8 mouse cellular contexts compared by ENCODE assay signal in the genomic region with DNA sequence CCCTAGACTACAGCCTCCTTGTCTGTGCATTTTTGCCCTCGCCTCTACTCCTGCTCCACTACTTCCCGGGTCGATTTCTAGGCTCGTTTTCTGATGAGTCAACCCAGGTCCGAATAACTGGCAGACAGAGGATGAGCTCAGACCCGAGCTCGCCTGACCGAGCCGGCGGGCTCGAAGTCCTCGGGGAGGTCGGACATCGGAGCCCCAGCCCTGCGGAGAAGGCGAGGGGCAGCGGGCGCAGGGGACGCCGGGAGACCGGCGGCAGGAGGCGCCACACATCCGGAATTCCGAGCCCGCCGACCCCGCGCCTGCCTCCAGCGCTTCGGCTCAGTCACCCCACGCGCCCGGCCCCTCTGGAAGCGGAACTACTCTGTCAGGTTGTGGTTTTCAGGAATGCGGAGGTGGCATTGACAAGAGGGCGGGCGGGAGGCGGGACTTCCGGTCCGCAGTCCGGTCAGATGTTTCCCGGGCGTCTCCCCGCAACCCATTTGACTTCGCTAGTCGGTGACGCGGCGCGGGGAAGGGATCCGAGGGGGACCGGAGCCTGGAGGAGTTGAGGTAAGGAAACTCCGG. TPM values are rescaled to one million over a fixed set of nuclear protein-coding genes. Genes with fewer than 3 reads are reported as not detected.
DNase-seq lines count a peak whose midpoint lies in the region; ATAC-seq and TF ChIP-seq lines count a peak whose summit lies in the region.

A gene (plus strand): TSS at position 448 of the 573 bp plus-strand sequence.

- peak within 1 kb of the TSS; percentile 85 for H3K9ac ChIP-seq in heart, embryonic 12.5 days
- H3K9ac ChIP-seq in kidney, postnatal 0 days (ENCODE audit: low read depth, low read length), result peak within 1 kb of the TSS; percentile 86
- H3K9ac ChIP-seq in liver, adult 2 months (ENCODE audit: low read depth, low read length), result peak within 1 kb of the TSS; percentile 93

- TF ChIP-seq POLR2A in liver, adult 2 months (IDR thresholded peaks at IDR 0.05; ENCODE audit: extremely low read depth, insufficient read depth, low read length), result peak; percentile 85; the same call in 1 of the 2 replicates

- WGBS in heart, embryonic 12.5 days, result under 1% methylated on average over 43 of the region's 54 CpGs
- WGBS in kidney, postnatal 0 days, result under 1% methylated on average over 54 of the region's 54 CpGs
- WGBS in liver, adult 2 months, result under 1% methylated on average over 54 of the region's 54 CpGs

- peak within 1 kb of the TSS; percentile 83 for H3K4me3 ChIP-seq in brown adipose tissue, adult 24 weeks (ENCODE audit: insufficient read depth, low read depth, low read length)
- peak within 1 kb of the TSS; percentile 75 for H3K4me3 ChIP-seq in heart, embryonic 12.5 days
- H3K4me3 ChIP-seq in kidney, postnatal 0 days (replicated peaks; ENCODE audit: low read depth, low read length), result peak within 1 kb of the TSS; percentile 82
- H3K4me3 ChIP-seq in liver, adult 2 months (ENCODE audit: insufficient read depth, low read depth, low read length), result peak within 1 kb of the TSS; percentile 88

- TF ChIP-seq CTCF in kidney, postnatal 0 days (IDR thresholded peaks at IDR 0.05; ENCODE audit: low read depth), result peak; percentile 55
- TF ChIP-seq CTCF in liver, adult 2 months (IDR thresholded peaks at IDR 0.05; ENCODE audit: low read depth, low read length), result peak; percentile 21; the same call in 1 of the 2 replicates

- no peaks in the 10 kb centered on the region for H3K27me3 ChIP-seq in heart, embryonic 12.5 days (replicated peaks)
- no peaks in the 10 kb centered on the region for H3K27me3 ChIP-seq in kidney, postnatal 0 days (ENCODE audit: insufficient read depth, low read length)
- H3K27me3 ChIP-seq in liver, adult 2 months (ENCODE audit: control insufficient read depth, insufficient read depth, low read length), result no peaks in the 10 kb centered on the region

- H3K27ac ChIP-seq in brown adipose tissue, adult 24 weeks (replicated peaks; ENCODE audit: low read depth, low read length), result peak within 1 kb of the TSS; percentile 82
- peak within 1 kb of the TSS; percentile 88 for H3K27ac ChIP-seq in heart, embryonic 12.5 days (ENCODE audit: poor library complexity, severe bottlenecking)
- peak within 1 kb of the TSS; percentile 85 for H3K27ac ChIP-seq in kidney, postnatal 0 days
- H3K27ac ChIP-seq in liver, adult 2 months (replicated peaks; ENCODE audit: insufficient read depth, low read depth, low read length), result peak within 1 kb of the TSS; percentile 95

- peaks cover 5% of the 10 kb centered on the region for H3K4me1 ChIP-seq in brown adipose tissue, adult 24 weeks (ENCODE audit: control insufficient read depth, insufficient read depth, insufficient read length, low read length)
- peaks cover 28% of the 10 kb centered on the region for H3K4me1 ChIP-seq in heart, embryonic 12.5 days (replicated peaks)
- H3K4me1 ChIP-seq in kidney, postnatal 0 days (replicated peaks; ENCODE audit: insufficient read depth, low read length), result 0 out of 2 replicates have a peak, but pooled peaks cover 2% of the 10 kb centered on the region
- H3K4me1 ChIP-seq in liver, adult 2 months (ENCODE audit: control insufficient read depth, insufficient read depth, low read length), result peaks cover 10% of the 10 kb centered on the region

- DNase-seq in CD4-positive, CD25-positive, alpha-beta regulatory T cell, adult 2 months (ENCODE audit: low read depth, low spot score), result peak; percentile 88
- DNase-seq in kidney, postnatal 0 days (ENCODE audit: low spot score), result peak; percentile 98
- peak; percentile 87 for DNase-seq in liver, adult 2 months (ENCODE audit: extremely low read depth, low read depth, low spot score)
- peak; percentile 74 to 82 for DNase-seq in spleen, postnatal 36 days (ENCODE audit: low spot score in 2 of 2)

- peak within 1 kb of the TSS; percentile 88 for H3K4me2 ChIP-seq in heart, embryonic 12.5 days
- peak within 1 kb of the TSS; percentile 92 for H3K4me2 ChIP-seq in kidney, postnatal 0 days (ENCODE audit: low read length)

- no peaks in the 10 kb centered on the region for H3K36me3 ChIP-seq in heart, embryonic 12.5 days
- H3K36me3 ChIP-seq in kidney, postnatal 0 days (ENCODE audit: insufficient read depth, low read length), result no peaks in the 10 kb centered on the region
- no peaks in the 10 kb centered on the region for H3K36me3 ChIP-seq in liver, adult 2 months (ENCODE audit: control insufficient read depth, insufficient read depth, low read length)

- peak; percentile 89 for ATAC-seq in erythroid progenitor cell, adult 5-6 weeks (replicated peaks; ENCODE audit: low FRiP score, poor library complexity, severe bottlenecking)
- peak; percentile 95 for ATAC-seq in heart, embryonic 12.5 days (ENCODE audit: insufficient number of reproducible peaks, low FRiP score)
- ATAC-seq in kidney, postnatal 0 days (replicated peaks; ENCODE audit: low FRiP score, low read depth), result peak; percentile 97
- peak; percentile 78 for ATAC-seq in monocyte, adult 5-6 weeks (replicated peaks; ENCODE audit: insufficient number of reproducible peaks, low FRiP score, low TSS enrichment, poor library complexity, severe bottlenecking)

- H3K9me3 ChIP-seq in heart, embryonic 12.5 days (replicated peaks), result no peaks in the 10 kb centered on the region
- H3K9me3 ChIP-seq in kidney, postnatal 0 days (replicated peaks; ENCODE audit: low read length), result no peaks in the 10 kb centered on the region

- H3K79me2 ChIP-seq in liver, adult 2 months (ENCODE audit: control insufficient read depth, insufficient read depth, low read length), result peaks cover 3% of the 10 kb centered on the region; the same call in 1 of the 2 replicates

RNA-seq across cellular contexts. Expression of the gene that starts here (rescaled TPM):
- 46.6 and 46.8 TPM in 2 replicates for polyA plus RNA-seq in brown adipose tissue, adult 24 weeks (2012; ENCODE audit: insufficient read depth, insufficient read length, missing spikeins)
- 162 and 171 TPM in 2 replicates for total RNA-seq in erythroid progenitor cell, adult 5-6 weeks (2015; ENCODE audit: low replicate concordance)
- total RNA-seq in erythroid progenitor cell, adult 5-6 weeks (2017; ENCODE audit: low replicate concordance), result 278 and 335 TPM in 2 replicates
- 43.2 and 48.9 TPM in 2 replicates for polyA plus RNA-seq in heart, embryonic 12.5 days (2016; fragmentation: Nextera tagmentation; extraction: Ambion mirVana)
- polyA plus RNA-seq in kidney, postnatal 0 days (2015; fragmentation: Nextera tagmentation; extraction: Ambion mirVana), result 30.6 and 38.3 TPM in 2 replicates
- 56.1 and 56.6 TPM in 2 replicates for total RNA-seq in liver, adult 2 months (2014; rRNA removed)
- 28.6 and 39.1 TPM in 2 replicates for polyA plus RNA-seq in liver, adult 2 months (2012; rRNA removed)
- 58.4 to 78.2 TPM (median 76.1 TPM) in 3 replicates for total RNA-seq in monocyte, adult 5-6 weeks (2017)

Comparison
In these comparisons a context has a peak if more than half of its experiments do, and no peak if none do; other contexts are left out.
1. Peak in every context shown above with its lines: DNase-seq, ATAC-seq, H3K4me3 ChIP-seq and H3K27ac ChIP-seq.